Mouse (Mus musculus) liver, postnatal 0 days (tissue): ENCODE measurements around the gene Lamp1.

Source experiments
- CTCF ChIP-seq: sonication (generic); IDR thresholded peaks from 2 replicates; pipeline ENCODE4 v1.5.1; 2016; ENCODE audit warnings: antibody characterized with exemption, low read depth
- EP300 ChIP-seq: IDR thresholded peaks from 2 replicates; pipeline ENCODE4 v1.6.1; 2016; ENCODE audit warnings: antibody characterized with exemption, low read depth, mild to moderate bottlenecking

DNA sequence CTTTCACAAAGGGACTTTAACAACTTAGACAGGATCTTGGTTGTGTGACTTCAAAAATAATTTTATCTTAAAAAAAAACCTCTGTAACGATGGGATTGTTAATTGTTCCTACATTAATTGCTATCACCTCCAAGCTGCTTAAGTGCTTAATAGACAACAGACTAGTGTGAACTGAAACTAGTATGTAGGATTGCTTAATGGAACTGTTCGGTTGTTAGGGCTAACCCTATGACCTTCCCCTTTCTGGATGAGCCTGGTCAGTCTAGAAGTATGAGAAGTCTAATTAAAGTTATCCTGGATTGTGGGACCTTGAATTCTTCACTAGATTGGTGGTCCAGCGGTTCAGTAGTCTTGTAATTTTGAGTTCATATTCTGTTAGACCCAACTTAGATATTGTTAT, 1.7 kb downstream of the Lamp1 start:
- TF ChIP-seq CTCF, result no peak
- TF ChIP-seq EP300, result no peak
